8 mouse cellular contexts compared by ENCODE assay signal in genomic region chr2:31263746-31264378, GRCm38 (mm10). TPM values are rescaled to one million over a fixed set of nuclear protein-coding genes. Genes with fewer than 3 reads are reported as not detected.
A peak's percentile ranks its signal among the peaks of the same experiment; 100 is the strongest.
DNase-seq lines count a peak whose midpoint lies in the region; ATAC-seq and TF ChIP-seq lines count a peak whose summit lies in the region.

No protein-coding gene starts in this region.

- H3K4me3 ChIP-seq in thymus, adult 2 months (ENCODE audit: control insufficient read depth, insufficient read depth, low read length) = no peak overlapping the region
- H3K4me3 ChIP-seq in forebrain, embryonic 16.5 days (replicated peaks; ENCODE audit: low read length) = no peak overlapping the region
- H3K4me3 ChIP-seq in heart, postnatal 0 days (ENCODE audit: low read depth, low read length) = no peak overlapping the region
- H3K4me3 ChIP-seq in lung, embryonic 15.5 days = no peak overlapping the region

- H3K4me2 ChIP-seq in forebrain, embryonic 16.5 days (ENCODE audit: low read length) = peak overlapping the region; percentile 15
- H3K4me2 ChIP-seq in heart, postnatal 0 days (ENCODE audit: low read depth, low read length) = no peak overlapping the region
- H3K4me2 ChIP-seq in lung, embryonic 15.5 days = no peak overlapping the region

- TF ChIP-seq CTCF in thymus, adult 2 months (IDR thresholded peaks at IDR 0.05; ENCODE audit: borderline replicate concordance, control insufficient read depth, extremely low read depth, insufficient read depth, low read length, poor library complexity) = no peak
- TF ChIP-seq CTCF in heart, postnatal 0 days (IDR thresholded peaks at IDR 0.05; ENCODE audit: low read depth) = no peak; the same call in 1 of the 2 replicates

- no peak overlapping the region for H3K27ac ChIP-seq in thymus, adult 2 months (ENCODE audit: control insufficient read depth, insufficient read depth, low read length)
- peak overlapping the region; percentile 84 for H3K27ac ChIP-seq in forebrain, embryonic 16.5 days (ENCODE audit: low read length)
- H3K27ac ChIP-seq in heart, postnatal 0 days (ENCODE audit: low read depth) = peak overlapping the region; percentile 76
- H3K27ac ChIP-seq in lung, embryonic 15.5 days = 0 out of 2 replicates have a peak overlapping the region, but pooled peaks have one; percentile 19

- TF ChIP-seq POLR2A in thymus, adult 2 months (IDR thresholded peaks at IDR 0.05; ENCODE audit: control insufficient read depth, extremely low read depth, insufficient read depth, low read length, poor library complexity) = no peak

- peak; percentile 31 for DNase-seq in thymus, postnatal 4 days
- no peak for DNase-seq in thymus, adult 2 months
- DNase-seq in heart, postnatal 0 days (ENCODE audit: low spot score) = peak; percentile 84
- peak; percentile 80 to 83 for DNase-seq in kidney, postnatal 25 days
- peak; percentile 92 for DNase-seq in right cerebral cortex, postnatal 14 days
- DNase-seq in T-cell, adult 2 months (ENCODE audit: low spot score) = no peak

- H3K9me3 ChIP-seq in forebrain, embryonic 16.5 days (ENCODE audit: control insufficient read depth, low read length) = no peaks in the 10 kb centered on the region
- H3K9me3 ChIP-seq in heart, postnatal 0 days (replicated peaks; ENCODE audit: control insufficient read depth, low read length) = no peaks in the 10 kb centered on the region
- no peaks in the 10 kb centered on the region for H3K9me3 ChIP-seq in lung, embryonic 15.5 days

- no peaks in the 10 kb centered on the region for H3K36me3 ChIP-seq in thymus, adult 2 months (ENCODE audit: control insufficient read depth, insufficient read depth, low read length)
- no peaks in the 10 kb centered on the region for H3K36me3 ChIP-seq in forebrain, embryonic 16.5 days (ENCODE audit: control insufficient read depth, insufficient read depth)
- no peaks in the 10 kb centered on the region for H3K36me3 ChIP-seq in heart, postnatal 0 days (replicated peaks; ENCODE audit: control insufficient read depth, insufficient read depth, low read length)
- H3K36me3 ChIP-seq in lung, embryonic 15.5 days = no peaks in the 10 kb centered on the region

- 46% methylated on average over 10 of the region's 10 CpGs for WGBS in thymus, adult 2 months
- WGBS in forebrain, embryonic 16.5 days = 12% methylated on average over 9 of the region's 10 CpGs
- WGBS in heart, postnatal 0 days = 27% methylated on average over 10 of the region's 10 CpGs
- 34% methylated on average over 10 of the region's 10 CpGs for WGBS in lung, embryonic 15.5 days

- peaks cover 7% of the 10 kb centered on the region for H3K4me1 ChIP-seq in thymus, adult 2 months (replicated peaks; ENCODE audit: control insufficient read depth, insufficient read depth, low read length)
- peaks cover 63% of the 10 kb centered on the region for H3K4me1 ChIP-seq in forebrain, embryonic 16.5 days (replicated peaks; ENCODE audit: control insufficient read depth, insufficient read depth, low read length)
- H3K4me1 ChIP-seq in heart, postnatal 0 days (ENCODE audit: control insufficient read depth, insufficient read depth) = peaks cover 49% of the 10 kb centered on the region
- H3K4me1 ChIP-seq in lung, embryonic 15.5 days = peaks cover 37% of the 10 kb centered on the region

- TF ChIP-seq EP300 in heart, postnatal 0 days (IDR thresholded peaks at IDR 0.05; ENCODE audit: low read depth) = no peak

- 0 out of 2 replicates have a peak overlapping the region, but pooled peaks have one; percentile 4 for H3K9ac ChIP-seq in forebrain, embryonic 16.5 days (replicated peaks; ENCODE audit: low read depth, low read length)
- H3K9ac ChIP-seq in heart, postnatal 0 days (replicated peaks; ENCODE audit: low read depth, low read length) = peak overlapping the region; percentile 3; the same call in 1 of the 2 replicates
- H3K9ac ChIP-seq in lung, embryonic 15.5 days = no peak overlapping the region

- no peaks in the 10 kb centered on the region for H3K27me3 ChIP-seq in thymus, adult 2 months (ENCODE audit: control insufficient read depth, insufficient read depth, low read length)
- no peaks in the 10 kb centered on the region for H3K27me3 ChIP-seq in forebrain, embryonic 16.5 days (replicated peaks; ENCODE audit: control insufficient read depth, insufficient read depth, low read length)
- H3K27me3 ChIP-seq in heart, postnatal 0 days (ENCODE audit: control insufficient read depth, insufficient read depth, low read length) = no peaks in the 10 kb centered on the region
- H3K27me3 ChIP-seq in lung, embryonic 15.5 days = no peaks in the 10 kb centered on the region

- ATAC-seq in forebrain, embryonic 16.5 days = peak; percentile 83
- ATAC-seq in heart, postnatal 0 days (ENCODE audit: insufficient read depth, low read depth) = peak; percentile 70
- ATAC-seq in lung, embryonic 15.5 days (ENCODE audit: borderline replicate concordance, extremely low read depth, low FRiP score, low TSS enrichment) = no peak

RNA-seq across cellular contexts. Expression of gene Ncs1, which starts 18.2 kb away (rescaled TPM):
- 2.4 and 2.5 TPM in 2 replicates for polyA plus RNA-seq in thymus, adult 2 months (2012; rRNA removed)
- 112 and 119 TPM in 2 replicates for polyA plus RNA-seq in forebrain, embryonic 16.5 days (2015; fragmentation: Nextera tagmentation; extraction: Ambion mirVana)
- total RNA-seq in heart, postnatal 0 days (2014; rRNA removed; ENCODE audit: low replicate concordance) = 24.9 and 31.4 TPM in 2 replicates
- polyA plus RNA-seq in heart, postnatal 0 days (2015; fragmentation: Nextera tagmentation; extraction: Ambion mirVana) = 17.7 and 18.6 TPM in 2 replicates
- polyA plus RNA-seq in lung, embryonic 15.5 days (2015; fragmentation: Nextera tagmentation; extraction: Ambion mirVana) = 17.1 and 17.4 TPM in 2 replicates

RNA-seq across cellular contexts. Expression of gene Hmcn2, which starts 50.4 kb away (rescaled TPM):
- polyA plus RNA-seq in thymus, adult 2 months (2012; rRNA removed) = 4.8 and 5.6 TPM in 2 replicates
- polyA plus RNA-seq in forebrain, embryonic 16.5 days (2015; fragmentation: Nextera tagmentation; extraction: Ambion mirVana) = 0.11 and 0.22 TPM in 2 replicates
- total RNA-seq in heart, postnatal 0 days (2014; rRNA removed; ENCODE audit: low replicate concordance) = 0.35 and 3.1 TPM in 2 replicates
- polyA plus RNA-seq in heart, postnatal 0 days (2015; fragmentation: Nextera tagmentation; extraction: Ambion mirVana) = 0.67 and 0.77 TPM in 2 replicates
- 0.58 and 1.2 TPM in 2 replicates for polyA plus RNA-seq in lung, embryonic 15.5 days (2015; fragmentation: Nextera tagmentation; extraction: Ambion mirVana)

Comparison
In these comparisons a context has a peak if more than half of its experiments do, and no peak if none do; other contexts are left out.
1. DNase-seq: peak in thymus, postnatal 4 days (single experiment), heart, postnatal 0 days (single experiment), kidney, postnatal 25 days (2 of 2) and right cerebral cortex, postnatal 14 days (single experiment); none in thymus, adult 2 months (single experiment) and T-cell, adult 2 months (single experiment).